Mouse (Mus musculus) megakaryocyte, adult 5-6 weeks (primary cell): Measurements from ENCODE around the gene Treml2. TPM values are rescaled to one million over a fixed set of nuclear protein-coding genes. Genes with fewer than 3 reads are reported as not detected.

Source experiments
- ATAC-seq: 2 replicates; pipeline ENCODE4 v1.8.0; 2016; ENCODE audit warnings: mild to moderate bottlenecking, inconsistent platforms; ENCODE audit not compliant: poor library complexity, severe bottlenecking
- total RNA-seq, 2 experiments: library from RNA; stranded (forward) in 1 of 2; stranded (reverse) in 1 of 2; fragments of 153-499, 151-499 nt in 1 of 2; fragments of 221-1000, 200-1000 nt in 1 of 2; gene quantifications; 2 replicates each; pipeline versions ENCODE4 v1.2.3 to v1.2.4; 2015 to 2017

Gene Treml2
- 48.1 and 51.7 TPM in 2 replicates for total RNA-seq (2015)
- total RNA-seq (2017), result 45.3 and 52.1 TPM in 2 replicates

DNA sequence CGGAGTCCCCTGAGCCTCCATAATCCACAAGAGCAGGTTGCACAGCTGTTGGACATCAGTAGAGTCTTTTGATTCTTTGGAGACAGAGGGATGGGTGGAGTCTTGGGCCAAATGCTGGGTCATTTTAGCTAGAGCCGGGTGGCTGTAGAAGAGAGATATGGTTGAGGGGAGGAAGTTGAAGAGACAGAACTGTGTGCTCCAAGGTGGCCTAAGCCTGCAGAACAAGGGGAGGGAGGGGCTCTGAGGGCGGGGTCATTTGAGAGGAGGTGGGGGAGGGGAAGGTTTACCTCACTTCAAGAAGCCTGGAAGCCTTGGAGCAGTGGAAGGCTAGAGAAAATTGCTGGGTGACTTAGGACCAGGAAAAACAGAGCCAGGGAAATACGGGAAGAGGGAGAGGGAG lies at the start of gene Treml2:
Gene Treml2 (plus strand): TSS at position 296 of the 400 bp plus-strand sequence.
- peak; percentile 41 for ATAC-seq

DNA sequence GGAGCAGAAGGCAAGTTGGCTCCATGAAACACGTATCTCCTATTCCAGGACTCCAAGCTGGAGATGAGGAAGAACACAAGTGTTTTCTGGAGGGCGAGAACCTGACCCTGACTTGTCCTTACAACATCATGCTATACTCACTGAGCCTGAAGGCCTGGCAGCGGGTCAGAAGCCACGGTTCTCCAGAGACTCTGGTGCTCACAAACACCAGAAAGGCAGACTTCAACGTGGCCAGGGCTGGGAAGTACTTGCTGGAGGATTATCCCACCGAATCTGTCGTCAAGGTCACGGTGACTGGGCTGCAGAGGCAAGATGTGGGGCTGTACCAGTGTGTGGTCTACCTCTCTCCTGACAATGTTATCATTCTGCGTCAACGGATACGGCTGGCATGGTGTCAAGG lies 49.8 kb upstream of the Treml2 start:
- no peak for ATAC-seq

DNA sequence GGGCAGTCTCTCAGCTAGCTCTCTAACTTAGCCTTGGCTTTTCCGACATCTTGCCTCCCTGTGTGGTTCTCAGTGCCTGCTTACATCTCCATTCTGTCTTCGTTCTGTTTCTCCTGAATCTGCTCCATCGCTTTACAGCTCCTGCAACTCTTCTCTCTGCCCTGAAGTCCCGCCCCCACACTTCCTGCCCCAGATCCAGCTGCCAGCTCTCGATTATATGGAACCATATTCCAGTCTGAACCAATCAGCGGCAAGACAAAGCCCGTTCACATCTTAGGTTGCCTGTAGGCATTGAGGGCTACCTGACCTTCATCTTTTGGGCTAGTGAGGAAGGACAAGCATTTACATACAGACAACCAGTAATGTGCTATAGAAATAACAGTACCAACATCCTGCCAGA lies 48.7 kb upstream of the Treml2 start:
- no peak for ATAC-seq

DNA sequence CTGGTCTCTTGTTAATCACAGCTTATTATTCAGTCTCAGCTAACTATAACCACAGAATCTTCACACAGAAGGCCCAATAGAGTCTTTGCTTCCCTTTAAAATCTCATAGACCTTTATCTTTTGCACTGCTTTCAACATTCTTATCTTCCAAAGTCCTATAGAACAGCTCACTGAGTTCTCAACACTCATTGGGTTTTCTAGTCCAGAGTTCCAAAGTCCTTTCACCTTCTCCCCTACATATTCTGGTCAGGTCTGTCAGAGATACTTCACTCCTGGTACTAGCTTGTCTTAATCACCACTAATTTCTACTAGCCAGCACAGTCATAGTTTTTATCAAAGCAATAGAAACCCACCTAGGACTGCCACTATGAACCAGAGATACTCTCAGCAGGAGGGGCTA lies 42.7 kb upstream of the Treml2 start:
- ATAC-seq, result no peak

DNA sequence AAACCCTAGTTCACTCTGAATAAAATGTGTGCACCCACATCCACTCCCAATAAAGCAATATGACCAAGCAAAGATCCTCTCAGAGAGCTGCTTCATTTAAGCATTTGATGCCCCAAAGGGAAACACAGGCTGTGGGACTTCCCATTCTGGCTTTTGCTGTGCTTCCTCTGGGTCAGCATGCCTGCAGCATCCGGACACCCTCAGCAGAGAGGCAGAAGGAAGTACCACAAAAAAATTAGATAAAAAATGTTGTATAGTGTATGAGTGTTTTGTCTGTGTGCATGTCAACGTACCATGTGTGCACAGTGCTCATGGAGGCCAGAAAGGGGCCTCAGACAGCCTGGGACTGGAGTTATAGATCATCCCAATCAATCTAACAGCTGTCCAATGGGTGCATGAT lies 37.4 kb upstream of the Treml2 start:
- ATAC-seq, result peak; percentile 53

DNA sequence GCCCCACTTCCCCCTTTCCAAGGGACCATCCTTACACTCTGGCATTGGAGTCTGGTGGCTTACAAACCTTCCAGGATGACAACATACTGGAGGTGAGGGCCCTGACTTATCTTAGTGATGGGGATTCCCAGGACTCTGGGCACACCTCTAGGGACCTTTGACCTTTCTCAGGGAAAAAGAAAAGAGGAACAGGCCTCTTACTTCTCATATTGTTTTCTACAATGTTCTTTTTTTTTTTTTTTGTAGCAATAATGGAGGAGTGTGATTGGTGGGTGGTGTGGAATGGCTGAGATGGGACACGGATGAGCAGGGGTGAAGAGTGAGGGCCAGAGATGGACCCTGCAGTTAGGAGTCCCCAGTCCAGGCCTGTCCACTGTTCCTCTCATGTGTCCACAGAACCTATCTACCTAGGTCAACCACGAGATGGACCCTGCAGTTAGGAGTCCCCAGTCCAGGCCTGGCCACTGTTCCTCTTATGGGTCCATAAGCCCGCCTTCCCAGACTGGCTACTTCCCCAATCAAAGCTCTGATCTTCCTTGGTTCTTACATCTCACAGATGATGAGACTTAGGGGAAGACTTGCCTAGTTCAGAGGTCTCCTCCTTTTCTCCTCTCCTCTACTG lies 35.4 kb upstream of the Treml2 start, which contains the start of gene Treml4:
Gene Treml4 (plus strand): TSS at position 555 of the 622 bp plus-strand sequence.
- peak; percentile 74 for ATAC-seq

DNA sequence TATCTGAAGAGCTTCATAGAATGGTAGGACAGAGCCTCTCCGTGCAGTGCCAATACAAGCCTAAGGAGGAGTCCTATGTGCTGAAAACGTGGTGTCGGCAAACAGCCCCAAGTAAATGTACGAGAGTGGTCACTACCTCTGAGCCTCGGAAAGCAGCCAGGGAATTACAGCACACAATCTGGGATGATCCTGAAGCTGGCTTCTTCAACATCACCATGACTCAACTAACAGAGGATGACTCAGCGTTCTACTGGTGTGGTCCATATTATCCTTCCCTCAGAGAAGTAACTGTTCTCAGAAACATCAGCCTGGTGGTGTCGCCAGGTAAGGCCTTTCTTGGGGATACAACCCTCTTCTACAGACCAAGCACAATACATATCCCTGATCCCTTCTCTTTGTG lies 34.6 kb upstream of the Treml2 start:
- no peak for ATAC-seq

DNA sequence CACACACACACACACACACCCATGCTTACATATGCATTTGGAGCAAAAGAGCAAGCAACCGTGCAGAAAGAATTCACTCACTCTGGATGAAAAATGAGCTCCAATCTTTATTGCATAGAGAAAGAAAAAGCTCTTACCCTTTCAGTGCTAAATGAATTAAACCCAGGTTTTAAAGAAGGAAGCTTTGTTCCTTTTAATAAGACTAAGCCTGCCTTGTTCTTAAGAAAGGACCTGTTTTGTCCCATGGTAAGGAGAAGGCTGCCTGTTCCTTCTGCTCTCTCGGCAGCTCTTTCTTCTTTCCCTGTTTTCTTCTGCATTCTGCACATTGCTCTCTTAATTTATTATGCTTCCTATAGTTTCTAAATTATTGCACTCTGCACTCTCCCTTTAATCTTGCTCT lies 33.2 kb upstream of the Treml2 start:
- no peak for ATAC-seq

DNA sequence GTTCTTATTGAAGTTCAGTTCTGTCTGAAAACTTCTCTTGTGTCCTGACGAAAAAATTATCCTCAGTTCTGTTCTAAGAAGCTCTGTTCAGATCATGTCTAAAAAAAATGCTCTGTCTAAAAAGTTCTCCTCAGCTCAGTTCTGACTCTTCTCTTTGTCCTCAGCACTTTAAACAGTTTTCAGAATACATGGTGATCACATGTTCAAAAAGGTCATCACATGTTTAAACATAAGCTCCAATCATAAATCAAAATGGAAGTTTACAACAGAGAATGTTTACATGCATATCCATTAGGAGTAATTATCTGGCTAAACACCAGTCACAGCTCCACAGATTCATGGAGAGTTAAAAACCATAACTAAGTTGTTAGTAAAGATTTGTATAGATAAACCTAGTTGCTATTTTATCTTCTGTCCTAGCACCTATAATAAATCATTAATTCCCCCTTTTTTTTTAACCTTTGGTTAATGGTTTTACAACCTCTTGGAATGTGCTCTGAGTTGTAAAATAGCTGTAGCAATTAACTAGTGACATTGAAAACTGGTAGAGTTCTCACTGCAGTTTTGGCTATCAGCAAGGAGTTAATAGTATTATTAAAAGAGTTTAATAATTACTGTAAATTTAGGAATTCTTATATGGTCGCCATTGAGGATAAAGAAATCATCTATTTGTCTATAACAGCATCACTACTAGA lies 32.5 kb upstream of the Treml2 start:
- ATAC-seq, result no peak

DNA sequence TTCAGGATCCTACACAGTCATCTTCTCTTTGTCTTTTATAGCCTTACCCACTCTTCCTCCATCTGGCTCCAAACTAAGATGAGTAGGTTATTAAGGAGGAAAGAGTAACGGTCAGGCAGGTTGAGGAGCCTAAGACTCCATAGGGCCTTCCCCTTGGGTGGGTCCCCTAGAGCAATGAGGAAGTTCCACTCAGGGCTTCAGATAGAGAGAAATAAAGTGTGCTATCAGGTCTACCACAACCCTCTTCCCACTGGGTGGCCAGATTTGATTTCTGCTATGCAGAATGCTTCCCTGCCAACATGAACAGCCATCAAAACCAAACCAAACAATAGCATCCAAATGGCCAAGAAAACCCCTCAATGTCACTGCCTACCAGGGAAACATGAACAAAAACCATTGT lies 31.7 kb upstream of the Treml2 start:
- peak; percentile 41; the same call in 1 of the 2 replicates for ATAC-seq

DNA sequence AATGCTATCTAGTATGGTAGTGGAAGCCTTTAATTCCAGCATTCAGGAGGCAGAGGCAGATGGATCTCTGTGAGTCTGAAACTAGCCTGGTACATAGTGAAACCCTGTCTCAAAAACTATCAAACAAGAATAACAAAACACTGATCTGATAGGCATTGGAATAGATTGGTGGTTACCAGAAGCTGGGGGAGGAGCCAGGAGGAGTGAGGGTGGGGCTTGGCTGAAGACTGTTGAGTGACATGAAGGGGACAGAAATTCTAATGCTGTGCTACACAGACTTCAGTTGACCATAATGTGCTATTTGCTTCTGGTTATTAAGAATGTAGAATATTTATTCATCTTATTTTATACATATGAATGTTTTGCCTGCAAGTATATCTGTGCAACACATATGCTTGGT lies 31.0 kb upstream of the Treml2 start:
- ATAC-seq, result no peak

DNA sequence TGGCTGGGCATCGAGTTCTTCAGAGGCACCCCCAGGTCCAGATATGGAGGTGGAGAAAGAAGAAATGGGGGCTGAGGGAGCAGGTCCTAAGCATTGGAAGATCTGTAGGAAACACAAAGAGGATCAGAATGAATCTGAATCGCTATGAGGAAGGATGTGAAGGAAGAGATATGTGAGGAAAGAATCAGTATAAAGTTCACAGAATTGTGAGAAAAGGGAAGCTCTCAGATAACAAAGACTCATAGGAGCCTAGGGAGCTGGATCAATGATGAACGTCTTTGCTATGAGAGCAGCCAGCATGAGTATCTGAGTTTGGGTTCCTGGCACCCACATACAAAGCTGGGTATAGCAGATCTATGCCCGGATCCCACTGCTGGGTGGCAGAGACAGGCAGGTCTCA lies 29.5 kb upstream of the Treml2 start:
- no peak for ATAC-seq

DNA sequence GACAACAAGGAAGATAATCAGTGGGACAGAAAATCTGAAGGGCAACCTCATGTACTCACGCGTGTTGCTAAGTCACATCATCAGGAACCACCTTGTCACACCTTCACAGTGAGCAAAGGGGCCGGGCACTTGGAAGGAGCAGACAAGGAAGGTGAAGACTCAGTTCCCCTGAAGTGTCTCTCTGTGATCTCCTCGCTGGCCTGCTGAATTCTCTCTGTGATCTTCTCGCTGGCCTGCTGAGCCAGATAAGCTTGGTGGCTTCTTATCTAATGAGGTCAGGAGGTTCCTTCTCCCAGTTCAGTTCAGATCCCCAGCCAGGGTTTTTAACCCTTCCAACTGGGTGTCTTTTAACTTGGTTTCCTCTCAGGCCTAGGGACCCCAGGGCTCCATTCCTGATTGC lies 27.1 kb upstream of the Treml2 start:
- peak; percentile 56 for ATAC-seq

DNA sequence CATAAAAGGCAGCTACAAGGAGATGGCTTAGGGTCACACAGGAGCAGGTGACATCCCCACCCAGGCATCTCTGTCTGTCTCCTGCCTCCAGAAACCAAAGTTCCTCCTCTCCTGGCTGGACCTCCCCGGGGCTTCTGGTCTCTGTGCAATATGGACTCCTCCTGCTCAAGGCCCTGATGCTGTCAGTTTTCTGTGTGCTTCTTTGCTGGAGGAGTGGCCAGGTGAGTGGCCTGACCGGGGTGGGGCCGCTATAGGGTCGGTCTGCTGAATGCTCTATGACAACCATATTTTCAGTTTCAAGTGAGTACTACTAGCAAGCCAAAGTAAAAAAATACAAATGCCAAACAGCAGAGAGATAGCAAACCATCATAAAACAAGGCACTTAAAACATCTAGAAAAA lies 26.7 kb upstream of the Treml2 start:
- no peak for ATAC-seq

DNA sequence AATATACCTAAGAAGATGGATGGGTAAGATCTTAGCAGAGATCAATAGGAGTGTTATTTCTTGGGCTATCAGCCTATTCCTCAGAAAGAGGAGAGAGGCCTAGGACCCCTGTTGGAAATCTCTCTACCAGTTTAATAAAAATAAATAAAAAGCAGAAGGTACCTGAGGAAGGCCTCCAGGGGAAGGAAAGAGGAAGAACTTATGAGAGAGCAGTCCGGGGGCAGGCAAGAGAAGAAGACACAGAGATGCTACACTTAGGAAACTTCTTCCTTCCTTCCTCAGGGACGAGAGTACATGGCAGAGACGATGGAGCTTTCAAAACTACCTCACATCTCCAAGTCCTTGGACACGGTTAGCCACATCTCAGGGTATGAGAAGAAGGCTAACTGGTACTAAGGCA lies 25.2 kb upstream of the Treml2 start:
- ATAC-seq, result peak; percentile 64

DNA sequence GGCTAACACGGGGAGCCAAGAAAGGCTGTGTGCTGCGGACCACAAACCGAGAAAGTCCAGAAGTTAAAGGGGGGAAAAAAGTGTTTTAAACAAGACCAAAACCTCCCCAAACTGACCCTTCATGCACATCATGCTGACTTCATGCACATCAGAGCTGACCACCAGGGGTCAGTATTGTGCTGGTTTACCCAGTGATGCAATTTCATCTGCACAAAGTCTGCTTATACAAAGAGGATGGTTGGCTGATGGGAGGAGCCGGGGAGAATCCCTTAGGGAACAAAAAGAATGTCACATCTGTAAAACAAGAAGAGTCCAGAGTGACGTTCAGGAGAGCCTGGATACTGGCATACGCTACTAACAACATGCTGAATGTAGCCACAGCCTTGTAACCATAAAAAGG lies 24.4 kb upstream of the Treml2 start:
- peak; percentile 73 for ATAC-seq

DNA sequence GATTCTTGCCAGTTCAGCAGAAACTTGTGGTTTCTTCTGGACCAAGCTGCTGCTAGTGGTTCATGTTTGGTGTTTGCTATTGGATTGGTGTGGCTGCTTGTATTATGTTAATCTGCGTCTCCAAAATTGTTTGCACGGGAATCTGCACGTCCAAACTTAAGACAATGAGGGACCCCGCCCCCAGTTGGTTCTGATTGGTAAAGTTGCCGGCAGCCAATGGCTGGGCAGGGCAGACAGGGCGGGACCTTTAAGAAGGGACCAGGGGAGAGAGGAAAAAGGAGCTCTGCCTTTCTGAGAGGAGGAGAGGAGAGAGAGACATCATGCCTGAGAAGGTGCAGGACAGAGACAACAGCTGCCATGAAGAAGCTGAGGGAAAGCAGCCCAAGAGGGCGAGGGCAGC lies 23.6 kb upstream of the Treml2 start:
- no peak for ATAC-seq

DNA sequence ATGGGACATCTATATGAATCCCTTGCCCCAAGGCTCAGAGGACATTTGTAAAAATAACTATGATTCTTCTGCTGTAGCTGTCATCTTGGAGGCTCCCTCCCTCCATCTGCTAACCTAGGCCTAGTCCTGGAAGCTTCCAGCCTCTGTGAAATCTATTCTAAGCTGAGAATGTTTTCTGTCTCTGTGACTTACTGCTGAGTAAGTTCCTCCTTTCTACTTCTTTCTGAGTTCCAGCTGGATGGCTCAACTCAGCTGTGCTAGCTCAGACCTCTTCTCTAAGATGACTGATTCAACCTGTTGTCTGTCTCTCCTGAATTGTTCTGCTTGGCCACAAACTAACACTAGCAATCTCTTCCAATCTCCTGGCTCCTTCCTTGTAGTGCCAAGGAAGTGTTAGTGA lies 20.9 kb upstream of the Treml2 start:
- no peak for ATAC-seq

DNA sequence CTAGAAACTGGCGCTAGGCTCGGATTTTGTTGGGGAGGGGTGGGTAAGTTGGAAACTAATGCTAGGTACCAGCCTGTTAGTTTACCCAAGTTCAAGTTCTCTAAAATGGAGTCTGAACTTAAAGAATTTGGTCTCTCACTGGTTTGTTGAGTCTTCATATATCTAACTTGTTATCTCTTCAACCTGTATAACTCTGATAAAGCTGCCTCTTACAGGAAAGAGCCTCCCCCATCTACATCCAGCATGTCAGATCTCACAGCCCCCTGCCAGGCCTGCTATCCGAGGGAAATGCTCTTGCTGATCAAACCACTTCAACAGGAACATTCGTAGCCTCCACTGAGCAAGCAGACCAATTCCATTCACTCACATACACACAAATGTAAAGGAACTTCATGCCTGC lies 20.3 kb upstream of the Treml2 start:
- ATAC-seq, result no peak

DNA sequence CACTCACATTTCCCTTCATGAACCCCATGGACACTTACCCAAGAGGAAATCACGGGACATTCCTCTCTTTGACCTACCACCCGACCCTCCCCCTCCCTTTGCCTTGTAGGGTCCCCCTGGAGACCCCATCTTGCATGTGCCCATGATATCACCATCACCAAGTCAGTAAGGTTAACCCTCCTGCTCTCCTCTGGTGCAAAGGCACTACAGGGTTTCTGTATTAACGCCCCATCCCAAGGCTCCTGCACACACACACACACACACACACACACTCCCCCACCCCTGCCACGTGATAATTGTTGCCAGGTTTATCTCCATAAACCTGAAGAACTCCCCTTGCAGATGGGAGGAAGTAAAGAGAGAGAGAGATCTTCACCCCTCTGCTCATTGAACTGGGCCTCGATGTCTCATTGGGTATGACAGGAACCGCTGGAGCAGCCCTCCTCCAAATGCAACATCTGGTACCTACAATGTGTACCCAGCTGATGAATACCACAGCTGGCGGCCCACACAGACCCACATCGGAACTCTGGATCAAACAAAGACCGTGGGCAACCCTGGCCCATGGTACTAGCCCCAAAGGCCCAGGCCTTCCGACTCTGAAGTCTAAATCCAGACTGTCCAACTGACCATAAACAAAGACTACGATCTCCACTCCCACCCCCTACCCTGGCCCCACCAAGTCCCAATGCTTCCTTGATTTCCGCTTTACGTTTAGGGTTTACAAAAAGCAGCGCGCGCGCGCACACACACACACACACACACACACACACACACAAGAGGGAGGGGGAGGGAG lies 18.2 kb upstream of the Treml2 start:
- ATAC-seq, result 0 out of 2 replicates have a peak, but pooled peaks have one; percentile 10

DNA sequence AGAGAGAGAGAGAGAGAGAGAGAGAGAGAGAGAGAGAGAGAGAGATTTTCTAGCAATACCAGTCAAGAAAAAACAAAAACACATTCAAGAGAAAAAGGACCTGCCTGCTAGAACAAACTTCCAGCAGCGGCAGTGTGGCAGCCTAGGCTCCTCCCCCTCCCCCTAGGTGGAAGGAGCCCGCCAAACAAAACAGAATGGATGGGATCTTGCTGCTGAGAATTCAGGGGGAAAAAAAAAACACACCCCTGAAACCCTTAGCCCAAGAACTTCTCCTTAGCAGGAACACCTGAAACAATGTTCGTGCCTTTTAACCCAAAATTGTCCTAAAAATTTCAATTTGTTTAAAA lies 17.6 kb upstream of the Treml2 start:
- ATAC-seq, result no peak

DNA sequence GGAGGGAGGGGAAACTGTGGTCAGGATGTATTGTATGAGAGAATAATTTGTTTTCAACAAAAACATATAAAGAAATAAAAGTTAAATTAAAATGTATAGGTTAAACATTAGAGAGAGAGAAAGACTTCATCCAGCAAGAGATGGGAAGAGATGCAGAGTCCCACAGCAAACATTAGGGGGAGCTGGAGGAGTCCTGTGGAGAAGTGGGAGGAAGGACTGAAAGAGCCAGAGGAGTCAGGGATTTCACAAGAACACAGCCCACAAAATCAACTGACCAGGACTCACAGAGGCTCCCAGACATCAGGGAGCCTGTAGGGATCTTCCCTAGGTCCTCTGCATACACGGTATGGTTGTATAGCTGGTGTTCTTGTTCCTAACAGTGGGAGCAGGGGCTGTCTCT lies 12.5 kb upstream of the Treml2 start:
- peak; percentile 97 for ATAC-seq
